ENCODE assay signal across 27 mouse cellular contexts in genomic region chr2:43728831-43729230, GRCm38 (mm10).
"Had no signal": no experiment of that assay in that cellular context is flagged by ENCODE, and none has a peak within 500 bp of the region (broad histone marks: within the 10 kb centered on the region; RNA-seq: fewer than 3 reads in every experiment).

No protein-coding gene starts in this region.

- H3K4me3 ChIP-seq: embryonic facial prominence, embryonic 10.5 days; embryonic facial prominence, embryonic 12.5 days; embryonic facial prominence, embryonic 13.5 days; embryonic facial prominence, embryonic 15.5 days; erythroblast, embryonic 14.5 days; forebrain, embryonic 10.5 days; forebrain, embryonic 12.5 days; forebrain, embryonic 13.5 days; forebrain, embryonic 15.5 days; gastrocnemius, adult 2 months; heart, adult 2 months had no signal

- H3K27me3 ChIP-seq: embryonic facial prominence, embryonic 12.5 days; embryonic facial prominence, embryonic 13.5 days; embryonic facial prominence, embryonic 15.5 days; forebrain, embryonic 12.5 days; forebrain, embryonic 13.5 days; forebrain, embryonic 15.5 days had no signal

- H3K9ac ChIP-seq: embryonic facial prominence, embryonic 12.5 days; embryonic facial prominence, embryonic 13.5 days; embryonic facial prominence, embryonic 15.5 days; forebrain, embryonic 12.5 days; forebrain, embryonic 13.5 days; forebrain, embryonic 15.5 days; forebrain, postnatal 0 days had no signal

- DNase-seq: cerebellum, adult 8-10 months; cerebellum, adult 9-10 months; cerebellum, adult 9-11 months; cerebellum, postnatal 10 days; cerebellum, postnatal 14 days; cerebellum, postnatal 25 days; cerebellum, postnatal 36 days; embryo, embryonic 11 days; forebrain, postnatal 0 days; gastrocnemius, adult 2 months; gastrocnemius, postnatal 10 days; gastrocnemius, postnatal 14 days; gastrocnemius, postnatal 25 days; gastrocnemius, postnatal 36 days; heart, adult 18-20 months; heart, adult 2 months had no signal

- H3K4me1 ChIP-seq: embryonic facial prominence, embryonic 10.5 days; embryonic facial prominence, embryonic 12.5 days; forebrain, embryonic 12.5 days; forebrain, embryonic 13.5 days; forebrain, embryonic 15.5 days had no signal

- H3K9me3 ChIP-seq: embryonic facial prominence, embryonic 10.5 days; embryonic facial prominence, embryonic 12.5 days; embryonic facial prominence, embryonic 13.5 days; embryonic facial prominence, embryonic 15.5 days; forebrain, embryonic 10.5 days; forebrain, embryonic 12.5 days; forebrain, embryonic 13.5 days; forebrain, embryonic 15.5 days had no signal

- H3K36me3 ChIP-seq: embryonic facial prominence, embryonic 10.5 days; embryonic facial prominence, embryonic 12.5 days; embryonic facial prominence, embryonic 13.5 days; embryonic facial prominence, embryonic 15.5 days; forebrain, embryonic 10.5 days; forebrain, embryonic 12.5 days; forebrain, embryonic 15.5 days had no signal

- ATAC-seq: forebrain, embryonic 13.5 days; forebrain, embryonic 14.5 days; forebrain, embryonic 15.5 days; forebrain, embryonic 16.5 days; forebrain, postnatal 0 days had no signal

- H3K4me2 ChIP-seq: embryonic facial prominence, embryonic 12.5 days; embryonic facial prominence, embryonic 13.5 days; embryonic facial prominence, embryonic 15.5 days; forebrain, embryonic 12.5 days; forebrain, embryonic 13.5 days; forebrain, embryonic 15.5 days had no signal

- H3K27ac ChIP-seq: embryonic facial prominence, embryonic 10.5 days; embryonic facial prominence, embryonic 12.5 days; embryonic facial prominence, embryonic 13.5 days; embryonic facial prominence, embryonic 15.5 days; forebrain, embryonic 10.5 days; forebrain, embryonic 12.5 days; forebrain, embryonic 13.5 days; forebrain, embryonic 15.5 days; gastrocnemius, adult 2 months; heart, adult 2 months had no signal
